Mouse (Mus musculus) small intestine, adult 2 months (tissue): ENCODE data around the gene Rnaseh2b.

Source experiments
- CTCF ChIP-seq: fragments of 200-500 bp; IDR thresholded peaks from 2 replicates; pipeline ENCODE4 v1.5.1; 2012; ENCODE audit warnings: low read depth, mild to moderate bottlenecking, control low read depth, inconsistent platforms, low read length, moderate library complexity, mixed read lengths; ENCODE audit not compliant: insufficient replicate concordance, insufficient read length; ENCODE audit errors: extremely low read depth
- POLR2A ChIP-seq: fragments of 200-500 bp; IDR thresholded peaks from 2 replicates; pipeline ENCODE4 v1.6.1; 2012; ENCODE audit warnings: low read depth, mild to moderate bottlenecking, control low read depth, inconsistent platforms, low read length, moderate library complexity

- no peak for TF ChIP-seq CTCF
- TF ChIP-seq POLR2A, result no peak
Observed at GRCm38 (mm10) chr14:62339196-62339595, 46.8 kb downstream of the Rnaseh2b start.
